Mouse (Mus musculus) A20 (cell line): Measurements from ENCODE around the gene Grin2c.

Source experiments
- DNase-seq: peaks from one replicate; pipeline ENCODE4 v3.0.0-alpha.2; 2011; ENCODE audit warnings: low read depth, low spot score

The Grin2c gene

GRCm38 (mm10) chr11:115267061-115267883 is at the start of gene Grin2c:
Gene Grin2c (minus strand): TSS chr11:115267243.
- DNase-seq: no peak

- DNase-seq: peak; percentile 40
These were observed 47.2 kb upstream of the Grin2c start for GRCm38 (mm10) chr11:115314249-115314648.

- DNase-seq: no peak
These were observed 41.7 kb upstream of the Grin2c start for GRCm38 (mm10) chr11:115308781-115309180.

- no peak for DNase-seq
These were observed 39.8 kb upstream of the Grin2c start, which contains the start of gene Otop2 for GRCm38 (mm10) chr11:115306863-115307262. Gene Otop2 (plus strand): TSS chr11:115307163.

GRCm38 (mm10) chr11:115303167-115303566 is 36.1 kb upstream of the Grin2c start:
- DNase-seq: no peak

GRCm38 (mm10) chr11:115301351-115301750 is 34.3 kb upstream of the Grin2c start:
- DNase-seq: no peak

GRCm38 (mm10) chr11:115300745-115301144 is 33.7 kb upstream of the Grin2c start:
- peak; percentile 24 for DNase-seq

- no peak for DNase-seq
These were observed 31.1 kb upstream of the Grin2c start for GRCm38 (mm10) chr11:115298160-115298559.

GRCm38 (mm10) chr11:115297214-115297826 is 30.3 kb upstream of the Grin2c start, which contains the start of gene Fads6:
Gene Fads6 (minus strand): TSS chr11:115297663.
- DNase-seq: no peak

GRCm38 (mm10) chr11:115296471-115297210 is 29.6 kb upstream of the Grin2c start:
- no peak for DNase-seq

- no peak for DNase-seq
These were observed 28.9 kb upstream of the Grin2c start for GRCm38 (mm10) chr11:115295939-115296338.

- DNase-seq: no peak
These were observed 25.8 kb upstream of the Grin2c start for GRCm38 (mm10) chr11:115292631-115293375.

- no peak for DNase-seq
These were observed 24.5 kb upstream of the Grin2c start for GRCm38 (mm10) chr11:115291503-115291902.

- no peak for DNase-seq
These were observed 23.9 kb upstream of the Grin2c start for GRCm38 (mm10) chr11:115290919-115291318.

- DNase-seq: no peak
These were observed 23.3 kb upstream of the Grin2c start for GRCm38 (mm10) chr11:115290314-115290713.

GRCm38 (mm10) chr11:115289885-115290284 is 22.8 kb upstream of the Grin2c start:
- DNase-seq: no peak

GRCm38 (mm10) chr11:115288305-115288704 is 21.3 kb upstream of the Grin2c start:
- no peak for DNase-seq

GRCm38 (mm10) chr11:115287386-115287785 is 20.3 kb upstream of the Grin2c start:
- DNase-seq: peak; percentile 17

GRCm38 (mm10) chr11:115286201-115286993 is 19.4 kb upstream of the Grin2c start:
- DNase-seq: no peak

GRCm38 (mm10) chr11:115285282-115285681 is 18.2 kb upstream of the Grin2c start:
- no peak for DNase-seq
